Mouse (Mus musculus) brain, embryonic 14.5 days (tissue): ENCODE results near the gene Oxct1.

Experiments used
- CTCF ChIP-seq: fragments of 200-500 bp; IDR thresholded peaks from 2 replicates; pipeline ENCODE4 v1.5.1; 2012; ENCODE audit warnings: inconsistent platforms, mild to moderate bottlenecking, moderate library complexity, borderline replicate concordance; ENCODE audit not compliant: insufficient read depth, insufficient read length; ENCODE audit errors: extremely low read depth
- POLR2A ChIP-seq: fragments of 200-500 bp; IDR thresholded peaks from 2 replicates; pipeline ENCODE4 v1.6.1; 2012; ENCODE audit warnings: mild to moderate bottlenecking, inconsistent platforms, borderline replicate concordance; ENCODE audit not compliant: poor library complexity, insufficient read depth, insufficient read length, severe bottlenecking; ENCODE audit errors: extremely low read depth

- TF ChIP-seq CTCF (no peak), POLR2A (no peak)
Measured at GRCm38 (mm10) chr15:3982732-3983131, 43.5 kb upstream of the Oxct1 start.
